In genomic region chr1:165589280-165590048, GRCm38 (mm10) we compare ENCODE assay signal across 8 mouse cellular contexts. TPM values are rescaled to one million over a fixed set of nuclear protein-coding genes. Genes with fewer than 3 reads are reported as not detected.
DNase-seq lines count a peak whose midpoint lies in the region; ATAC-seq and TF ChIP-seq lines count a peak whose summit lies in the region.

No protein-coding gene starts in this region.

- H3K36me3 ChIP-seq in heart, embryonic 13.5 days: peaks cover 35% of the 10 kb centered on the region

- DNase-seq in layer of hippocampus, adult 2 months (ENCODE audit: low spot score in 2 of 2): no peak
- no peak for DNase-seq in layer of hippocampus, adult 18-20 months (ENCODE audit: low spot score in 2 of 2)
- DNase-seq in embryo, embryonic 11.5 days (ENCODE audit: low read depth, low spot score): peak; percentile 19
- peak; percentile 63 to 85 for DNase-seq in kidney, postnatal 25 days
- no peak for DNase-seq in layer of hippocampus, adult 11-12 months (ENCODE audit: low spot score)
- DNase-seq in left cerebral cortex, postnatal 4 days: no peak

- peak; percentile 39 for TF ChIP-seq CTCF in layer of hippocampus, adult 2 months (conservative IDR thresholded peaks at IDR 0.05)

- intact Hi-C loops in left cerebral cortex, postnatal 4 days (cut with DNase I): no loop called here

- 27% methylated on average over 10 of the region's 10 CpGs for WGBS in heart, embryonic 13.5 days

- peak overlapping the region; percentile 15; the same call in 1 of the 2 replicates for H3K27ac ChIP-seq in layer of hippocampus, adult 2 months
- peak overlapping the region; percentile 71 for H3K27ac ChIP-seq in heart, embryonic 13.5 days (replicated peaks)

- H3K9me3 ChIP-seq in heart, embryonic 13.5 days: no peaks in the 10 kb centered on the region

- no peak for ATAC-seq in heart, embryonic 13.5 days (ENCODE audit: extremely low read depth, insufficient number of reproducible peaks, low FRiP score, low TSS enrichment)
- peak; percentile 65 for ATAC-seq in neutrophil, adult 5-6 weeks (ENCODE audit: extremely low read depth, insufficient number of reproducible peaks, low FRiP score, poor library complexity, severe bottlenecking)

- peak overlapping the region; percentile 53 for H3K9ac ChIP-seq in heart, embryonic 13.5 days

- peaks cover 69% of the 10 kb centered on the region for H3K4me1 ChIP-seq in heart, embryonic 13.5 days

- H3K4me3 ChIP-seq in layer of hippocampus, adult 2 months: no peak overlapping the region
- no peak overlapping the region for H3K4me3 ChIP-seq in heart, embryonic 13.5 days

- peak overlapping the region; percentile 10 for H3K4me2 ChIP-seq in heart, embryonic 13.5 days

- H3K27me3 ChIP-seq in heart, embryonic 13.5 days (replicated peaks): no peaks in the 10 kb centered on the region

RNA-seq across cellular contexts. Expression of gene Mpzl1, which starts 44.9 kb away (rescaled TPM):
- 10 to 100 TPM; 30.6 to 38.5 TPM for total RNA-seq in layer of hippocampus, adult 2 months (2021)
- total RNA-seq in layer of hippocampus, adult 18-20 months (2021): 10 to 100 TPM; 28.4 to 31.0 TPM
- polyA plus RNA-seq in heart, embryonic 13.5 days (2015; fragmentation: Nextera tagmentation; extraction: Ambion mirVana): 106 and 116 TPM in 2 replicates
- total RNA-seq in neutrophil, adult 5-6 weeks (2017): not detected in 2 replicates
- total RNA-seq in left cerebral cortex, postnatal 4 days (2021): 10 to 100 TPM; 73.1 to 74.3 TPM

Comparison
In these comparisons a context has a peak if more than half of its experiments do, and no peak if none do; other contexts are left out.
1. DNase-seq: peak in embryo, embryonic 11.5 days (single experiment) and kidney, postnatal 25 days (2 of 2); none in layer of hippocampus, adult 2 months (0 of 2), layer of hippocampus, adult 18-20 months (0 of 2), layer of hippocampus, adult 11-12 months (single experiment) and left cerebral cortex, postnatal 4 days (single experiment).
2. RNA of gene Mpzl1, which starts 44.9 kb away (total RNA-seq): 73.1 to 74.3 TPM in left cerebral cortex, postnatal 4 days, 30.6 to 38.5 TPM in layer of hippocampus, adult 2 months and 28.4 to 31.0 TPM in layer of hippocampus, adult 18-20 months; not detected in neutrophil, adult 5-6 weeks; every median in the first group is over 10 times any median in the second.